Mouse (Mus musculus) forelimb bud, embryonic 11.5 days (tissue): ENCODE results near the gene Kiss1.
A peak's percentile ranks its signal among the peaks of the same experiment; 100 is the strongest.

Experiments
- DNase-seq: peaks from one replicate; pipeline ENCODE4 v3.0.0-alpha.2; 2012; ENCODE audit warnings: low read depth, low spot score

The Kiss1 gene

DNA sequence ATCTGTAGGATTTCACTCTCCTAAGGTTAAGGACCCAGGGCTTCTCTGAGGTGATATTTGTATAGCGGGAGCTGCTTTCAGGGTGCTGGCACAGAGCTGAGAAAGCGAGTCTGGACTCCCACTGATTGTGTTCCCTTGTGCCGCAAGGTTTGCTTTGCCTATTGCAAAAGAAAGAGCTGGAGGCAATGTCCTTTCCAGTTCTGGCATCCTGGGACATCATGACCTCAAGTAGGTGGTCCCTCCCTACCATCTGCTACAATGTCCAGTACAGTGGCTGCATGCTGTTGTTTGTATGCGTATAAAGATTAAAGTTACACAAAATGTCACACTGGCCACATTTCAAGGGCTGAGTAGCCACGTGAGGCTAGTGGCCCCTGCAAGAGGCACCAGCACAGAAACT lies 40.4 kb downstream of the Kiss1 start:
- DNase-seq = no peak

DNA sequence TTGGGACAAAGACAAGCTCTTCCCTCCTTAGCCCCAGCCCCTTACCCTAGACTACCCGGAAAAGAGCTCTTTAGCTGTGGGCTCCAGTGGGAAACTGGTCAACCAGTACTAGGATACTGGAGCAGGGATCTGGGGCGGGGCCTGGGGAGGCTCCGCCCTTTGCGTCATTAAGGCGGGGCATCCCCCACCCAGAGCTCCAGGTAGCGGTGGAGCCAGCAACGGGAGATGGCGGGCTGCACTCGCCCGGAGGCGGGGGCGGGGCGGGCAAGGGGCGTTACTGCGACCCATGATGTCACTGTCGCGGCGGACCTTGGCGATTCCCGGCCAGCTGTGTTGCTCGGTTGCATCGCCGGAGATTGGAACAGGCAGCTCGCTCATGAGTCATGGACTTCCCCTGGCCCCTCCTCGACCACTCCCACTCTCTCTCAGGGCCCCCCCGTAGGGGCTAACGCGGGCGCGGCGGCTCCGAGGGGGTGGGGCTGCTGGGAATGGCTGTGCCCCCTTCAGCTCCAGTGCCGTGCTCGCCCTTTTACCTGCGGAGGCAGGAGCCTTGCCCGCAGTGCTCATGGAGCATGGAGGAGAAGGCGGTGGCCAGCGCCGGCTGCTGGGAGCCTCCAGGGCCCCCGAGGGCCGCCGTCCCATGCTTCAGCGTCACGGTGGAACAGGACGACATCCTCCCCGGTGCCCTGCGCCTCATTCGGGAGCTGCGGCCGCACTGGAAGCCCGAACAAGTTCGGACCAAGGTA lies 41.8 kb downstream of the Kiss1 start, which contains the start of gene Etnk2:
Etnk2 (plus strand) TSS at position 297 of the 746 bp plus-strand sequence.
- DNase-seq = peak; percentile 85

DNA sequence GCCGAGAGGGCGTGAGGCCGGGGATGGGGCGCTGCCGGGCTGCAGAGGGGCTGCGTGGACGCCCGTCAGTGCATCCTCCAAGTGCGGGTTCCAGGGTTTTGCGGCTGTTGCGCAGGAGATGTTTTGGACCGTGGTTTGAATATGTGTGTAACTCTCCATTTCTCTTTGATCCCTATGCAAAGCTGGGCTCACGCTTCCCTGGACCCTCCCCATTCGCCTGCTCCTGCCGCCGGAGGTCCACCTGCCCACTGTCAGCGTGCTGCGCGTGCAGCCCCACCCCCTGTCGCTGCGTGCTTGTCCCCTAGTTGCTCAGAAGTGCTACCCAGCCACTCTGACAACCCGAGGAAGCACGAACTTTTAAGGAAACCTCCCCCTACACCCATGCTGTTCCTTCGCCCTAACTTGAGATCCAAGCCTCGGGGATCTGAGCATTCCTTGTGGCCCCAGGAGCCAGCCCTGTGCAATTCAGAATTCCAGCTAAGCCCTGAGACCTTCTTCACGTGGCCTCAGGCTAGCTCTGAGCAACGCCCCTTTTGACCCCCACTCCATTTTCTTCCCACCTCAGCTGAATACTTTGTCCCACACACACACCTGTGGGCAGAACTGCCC lies 42.5 kb downstream of the Kiss1 start:
- DNase-seq = no peak

DNA sequence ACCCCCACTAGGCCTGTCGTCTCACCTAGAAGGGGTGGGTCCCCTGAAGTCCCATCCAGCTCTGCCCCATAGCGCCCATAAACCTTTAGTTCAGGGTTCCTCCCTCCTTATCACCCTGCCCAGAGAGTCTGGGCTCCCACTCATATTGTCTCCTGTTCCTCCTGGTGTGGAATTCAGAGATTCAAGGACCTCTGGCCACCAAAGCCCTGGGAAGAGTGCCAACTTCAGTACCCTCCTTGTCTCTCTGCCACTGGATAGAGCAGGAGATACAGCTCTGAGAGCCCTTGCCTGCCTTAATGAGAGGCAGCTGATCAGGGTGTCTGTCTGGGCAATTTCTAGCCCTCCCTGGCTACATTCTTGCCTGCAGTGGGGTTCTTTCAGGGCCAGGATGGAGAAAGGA lies 43.2 kb downstream of the Kiss1 start:
- DNase-seq = no peak

DNA sequence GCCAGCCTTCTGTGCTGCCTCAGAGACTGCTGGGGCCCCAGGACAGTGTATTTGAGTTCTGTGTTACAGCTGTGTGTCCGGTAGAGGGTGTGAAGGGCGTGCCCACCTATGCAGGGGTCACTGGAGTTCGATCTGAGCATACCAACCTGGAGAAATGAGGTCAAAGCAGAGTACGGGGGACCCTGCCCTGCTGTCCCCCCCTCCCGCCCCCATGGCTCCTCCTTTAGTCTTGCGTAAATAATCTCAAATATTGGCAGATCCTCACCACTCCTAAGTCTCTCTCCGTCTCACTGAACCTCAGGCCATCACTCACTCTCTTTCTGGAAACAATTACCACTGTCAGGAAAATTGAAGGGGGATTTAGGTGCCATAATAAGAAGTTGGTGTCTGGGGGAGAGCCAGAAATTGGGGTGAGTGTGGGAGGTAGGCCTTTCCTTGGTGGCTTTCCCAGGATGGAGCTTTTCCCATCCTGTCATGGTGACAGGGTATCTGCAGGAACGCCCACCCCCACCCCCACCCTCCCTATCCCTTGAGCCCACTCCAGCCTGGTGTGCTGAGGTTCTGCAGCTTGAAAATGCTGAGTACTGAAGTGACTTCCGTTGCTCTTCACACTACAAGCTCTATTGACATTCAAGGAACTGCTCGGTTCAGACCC lies 45.4 kb downstream of the Kiss1 start:
- DNase-seq = no peak

DNA sequence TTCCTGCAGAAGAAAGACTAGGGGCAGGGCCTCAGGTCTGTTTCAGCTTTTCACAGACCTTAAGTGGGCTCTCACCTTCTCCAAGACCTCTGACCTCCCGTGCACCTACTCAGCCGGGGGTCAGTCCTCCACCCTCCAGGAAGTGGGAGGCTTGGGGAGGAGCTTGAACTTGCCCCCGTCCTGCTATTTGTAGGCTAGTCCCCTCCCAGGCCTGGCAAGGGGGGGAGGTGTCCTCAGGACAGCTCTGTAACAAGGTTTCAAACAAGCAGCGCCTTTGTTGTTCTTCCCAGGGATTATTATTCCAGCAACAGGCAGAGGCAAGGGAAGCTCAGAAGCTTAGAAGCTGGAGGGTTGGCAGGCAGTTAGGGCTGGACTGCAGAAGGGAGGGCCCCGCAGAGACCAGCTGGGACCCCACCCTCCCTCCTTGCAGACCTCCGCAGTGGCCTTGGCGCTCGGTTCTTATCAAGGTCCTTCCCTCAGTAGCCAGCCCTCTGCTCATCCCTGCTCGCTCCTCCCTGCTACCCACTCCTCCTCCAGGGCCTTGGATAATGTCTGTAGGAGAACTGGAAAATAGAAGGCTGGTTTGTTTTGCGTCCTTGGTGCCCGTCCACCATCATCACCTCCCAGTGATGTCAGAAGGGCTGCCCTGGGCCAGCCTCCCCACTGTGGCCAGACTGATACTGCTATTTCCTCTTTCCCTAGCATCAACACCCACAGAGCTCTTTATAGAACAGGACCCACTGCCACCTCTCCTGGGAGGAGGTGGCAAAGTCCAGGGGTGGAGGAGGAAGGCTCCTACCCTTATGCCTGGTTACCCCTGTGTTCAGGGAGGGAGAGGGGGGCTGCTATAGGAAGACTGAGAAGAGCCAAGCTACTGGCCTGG lies 46.2 kb downstream of the Kiss1 start:
- no peak for DNase-seq

DNA sequence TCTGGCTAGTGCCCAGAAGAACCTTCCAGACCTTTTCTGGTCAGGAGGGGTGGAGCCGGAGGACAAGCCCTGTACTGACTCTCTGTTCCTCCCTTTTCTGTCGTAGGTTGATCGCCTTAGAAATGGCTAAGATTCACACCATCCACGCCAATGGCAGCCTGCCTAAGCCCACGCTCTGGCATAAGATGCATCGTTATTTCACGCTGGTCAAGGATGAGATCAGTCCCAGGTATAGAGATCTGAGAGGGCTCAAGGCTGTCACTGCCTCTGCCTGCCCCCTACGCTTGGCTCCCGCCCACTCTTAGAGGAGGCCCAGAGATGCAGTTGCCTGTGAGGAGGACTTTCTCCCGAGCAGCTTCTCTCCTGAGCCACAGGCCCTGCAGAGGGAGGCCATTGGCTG lies 47.0 kb downstream of the Kiss1 start:
- no peak for DNase-seq

DNA sequence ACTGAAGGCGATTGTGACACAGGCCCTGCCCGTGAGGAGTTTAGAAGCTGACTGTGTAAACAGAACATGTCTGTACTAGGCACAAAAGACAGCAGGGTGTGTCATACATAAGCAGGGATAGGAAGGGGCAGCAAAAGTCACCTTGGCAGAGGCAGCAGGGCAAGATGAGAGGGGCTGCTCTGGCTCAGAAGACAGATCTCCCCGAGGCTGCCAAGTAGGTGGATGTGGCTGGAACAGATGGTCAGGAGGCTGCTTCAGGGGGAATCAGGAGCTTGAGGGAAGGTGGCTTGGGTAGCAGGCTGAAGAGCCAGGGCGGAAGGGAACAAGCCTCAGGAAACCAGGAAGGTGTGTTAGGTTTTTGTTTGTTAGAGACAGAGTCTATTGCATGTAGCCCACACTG lies 48.7 kb downstream of the Kiss1 start:
- no peak for DNase-seq

DNA sequence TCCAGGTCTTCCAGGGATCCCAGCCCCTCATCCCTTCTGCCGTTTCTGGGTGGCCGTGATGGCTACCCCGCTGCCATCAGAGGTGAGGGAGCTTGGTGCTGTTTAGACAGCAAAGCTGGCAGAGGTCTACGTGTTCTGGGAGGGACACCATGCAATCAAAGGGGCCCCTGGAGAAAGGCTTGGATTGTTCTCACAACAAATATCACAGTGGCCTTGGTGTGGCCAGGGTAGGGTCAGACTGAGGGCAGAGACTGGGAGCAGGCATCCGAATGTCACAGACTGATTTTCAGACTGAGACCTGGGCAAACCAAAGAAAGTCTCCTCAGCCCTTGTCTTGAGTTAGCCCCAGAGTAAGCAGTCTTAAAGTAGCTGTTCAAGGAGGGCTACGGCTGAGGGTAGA lies 49.8 kb downstream of the Kiss1 start:
- DNase-seq = no peak

DNA sequence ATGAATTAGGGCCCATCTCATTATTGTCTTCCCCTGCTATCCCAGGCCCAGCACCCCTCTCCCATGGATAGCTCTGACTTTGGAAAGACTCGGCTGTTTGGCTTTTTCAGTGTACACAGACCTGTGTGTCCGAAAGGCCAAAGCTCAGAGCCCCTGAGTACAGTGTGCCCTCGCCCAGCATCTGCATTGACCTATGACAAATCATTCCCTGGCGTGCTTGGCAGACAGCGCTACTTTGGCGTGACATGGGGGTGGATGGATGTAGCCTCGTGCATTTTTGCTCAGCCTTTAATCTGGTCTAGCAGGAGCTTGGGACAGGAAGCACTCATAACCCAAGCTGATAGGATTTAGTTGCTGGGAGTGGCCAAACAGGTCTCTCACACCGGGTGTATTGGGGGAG lies 50.4 kb downstream of the Kiss1 start:
- no peak for DNase-seq

DNA sequence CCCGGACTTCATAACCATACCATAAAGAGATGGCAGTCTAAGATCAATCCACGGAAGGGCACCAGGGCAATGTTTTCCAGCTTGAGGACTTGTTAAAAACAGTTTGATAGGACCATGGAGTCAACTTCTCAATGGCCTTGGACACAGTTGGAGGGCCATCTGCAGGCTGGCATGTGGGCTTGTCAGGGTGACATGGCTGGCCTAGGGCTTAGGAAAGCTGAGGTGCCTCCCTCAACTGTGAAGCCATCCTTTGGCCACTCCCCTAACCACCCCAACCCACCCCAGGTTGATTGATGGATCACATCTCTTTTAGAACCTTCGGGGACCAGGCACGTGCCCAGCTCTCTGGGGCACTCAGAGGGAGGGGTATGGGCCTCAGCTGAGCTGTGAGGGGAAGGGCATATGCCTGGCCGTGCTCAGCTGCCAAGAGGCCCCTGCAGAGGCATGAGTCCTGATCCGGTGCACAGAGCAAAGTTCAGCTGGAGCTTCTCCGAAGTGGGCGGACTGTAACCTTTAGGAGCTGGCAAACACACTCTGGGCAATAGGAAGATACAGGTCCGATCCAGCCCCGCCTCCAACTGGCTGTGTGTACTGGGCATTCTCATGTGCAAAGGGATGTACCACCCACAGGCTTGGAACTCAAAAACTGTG lies 54.1 kb downstream of the Kiss1 start:
- no peak for DNase-seq

DNA sequence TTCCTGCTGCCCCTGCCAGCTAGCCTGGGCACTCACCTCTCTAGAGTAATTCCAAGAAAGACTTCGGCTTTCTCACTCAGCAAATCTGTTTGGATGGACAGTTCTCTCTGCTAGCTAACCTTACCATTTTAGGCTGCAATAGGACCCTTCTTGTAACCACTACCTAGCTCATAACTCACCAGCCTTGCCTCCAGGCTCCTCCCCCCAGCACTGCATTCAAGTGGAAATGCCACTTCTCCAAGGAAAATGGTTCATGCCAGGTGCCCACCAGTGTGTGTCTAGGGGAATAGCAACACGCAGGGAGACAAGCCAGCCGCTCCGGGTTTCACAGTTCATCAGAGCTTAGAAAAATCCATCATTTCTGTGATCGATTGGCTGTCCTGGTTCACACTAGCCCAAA lies 55.9 kb downstream of the Kiss1 start:
- DNase-seq = no peak
